Mouse (Mus musculus): ENCODE results near the gene Zfp266. TPM values are rescaled to one million over a fixed set of nuclear protein-coding genes. Genes with fewer than 3 reads are reported as not detected.
"Not testable (repeated sequence)": the region's sequence is repeated elsewhere in the genome, so short reads cannot be mapped to it uniquely, and the experiment has no call there.

The Zfp266 gene
- 10 to 100 TPM; 60.4 to 65.1 TPM for total RNA-seq (2021)
- long read RNA-seq, experiment 1, partial matches to known transcripts = 0 of 2 reads
- long read RNA-seq, experiment 1, other reads (novel, unspliced or antisense) = 2 of 2 reads
- long read RNA-seq, experiment 2, full-length matches to known transcripts = 5 of 30 reads
- long read RNA-seq, experiment 2, partial matches to known transcripts = 1 of 30 reads
- long read RNA-seq, experiment 2, other reads (novel, unspliced or antisense) = 24 of 30 reads

GRCm38 (mm10) chr9:20521306-20521957, at the start of gene Zfp266:
Gene Zfp266 (minus strand): TSS chr9:20521417.
- DNase-seq (ENCODE audit: low spot score in 2 of 2) = peak; percentile 78 to 84

- DNase-seq (ENCODE audit: low spot score in 2 of 2) = not testable (repeated sequence)
Measured at GRCm38 (mm10) chr9:20565326-20566030, 44.3 kb upstream of the Zfp266 start.

GRCm38 (mm10) chr9:20562177-20562576, 41.0 kb upstream of the Zfp266 start:
- DNase-seq (ENCODE audit: low spot score in 2 of 2) = no peak

GRCm38 (mm10) chr9:20552698-20553097, 31.5 kb upstream of the Zfp266 start:
- DNase-seq (ENCODE audit: low spot score in 2 of 2) = no peak

- no peak for DNase-seq (ENCODE audit: low spot score in 2 of 2)
Measured at GRCm38 (mm10) chr9:20551781-20552275, 30.6 kb upstream of the Zfp266 start.

GRCm38 (mm10) chr9:20545151-20545550, 23.9 kb upstream of the Zfp266 start:
- no peak for DNase-seq (ENCODE audit: low spot score in 2 of 2)

GRCm38 (mm10) chr9:20544070-20544821, 23.0 kb upstream of the Zfp266 start:
- DNase-seq (ENCODE audit: low spot score in 2 of 2) = peak; percentile 65 to 74

- DNase-seq (ENCODE audit: low spot score in 2 of 2) = no peak
Measured at GRCm38 (mm10) chr9:20543496-20543895, 22.3 kb upstream of the Zfp266 start.

- no peak for DNase-seq (ENCODE audit: low spot score in 2 of 2)
Measured at GRCm38 (mm10) chr9:20536598-20536997, 15.4 kb upstream of the Zfp266 start.

- DNase-seq (ENCODE audit: low spot score in 2 of 2) = no peak
Measured at GRCm38 (mm10) chr9:20534326-20534926, 13.2 kb upstream of the Zfp266 start.

GRCm38 (mm10) chr9:20520531-20521210, 546 bp downstream of the Zfp266 start:
- no peak for DNase-seq (ENCODE audit: low spot score in 2 of 2)

GRCm38 (mm10) chr9:20519949-20520348, 1.3 kb downstream of the Zfp266 start:
- DNase-seq (ENCODE audit: low spot score in 2 of 2) = no peak

GRCm38 (mm10) chr9:20518708-20519107, 2.5 kb downstream of the Zfp266 start:
- DNase-seq (ENCODE audit: low spot score in 2 of 2) = no peak

- no peak for DNase-seq (ENCODE audit: low spot score in 2 of 2)
Measured at GRCm38 (mm10) chr9:20517727-20518126, 3.5 kb downstream of the Zfp266 start.

- no peak for DNase-seq (ENCODE audit: low spot score in 2 of 2)
Measured at GRCm38 (mm10) chr9:20514016-20514415, 7.2 kb downstream of the Zfp266 start.

- DNase-seq (ENCODE audit: low spot score in 2 of 2) = no peak
Measured at GRCm38 (mm10) chr9:20512714-20513113, 8.5 kb downstream of the Zfp266 start.

GRCm38 (mm10) chr9:20511645-20512044, 9.6 kb downstream of the Zfp266 start:
- DNase-seq (ENCODE audit: low spot score in 2 of 2) = no peak

- DNase-seq (ENCODE audit: low spot score in 2 of 2) = no peak
Measured at GRCm38 (mm10) chr9:20510346-20510745, 10.9 kb downstream of the Zfp266 start.

GRCm38 (mm10) chr9:20509676-20510075, 11.5 kb downstream of the Zfp266 start:
- DNase-seq (ENCODE audit: low spot score in 2 of 2) = no peak

- DNase-seq (ENCODE audit: low spot score in 2 of 2) = no peak
Measured at GRCm38 (mm10) chr9:20504801-20505200, 16.4 kb downstream of the Zfp266 start.

Measured in adrenal gland, postnatal 4 days (tissue).